Mouse (Mus musculus): ENCODE results near the gene Xiap. TPM values are rescaled to one million over a fixed set of nuclear protein-coding genes. Genes with fewer than 3 reads are reported as not detected.
"Not testable (repeated sequence)": the region's sequence is repeated elsewhere in the genome, so short reads cannot be mapped to it uniquely, and the experiment has no call there.

The Xiap gene
- polyA plus RNA-seq (2014; fragmentation: Nextera tagmentation; extraction: Ambion mirVana) = 13.1 and 16.7 TPM in 2 replicates

DNA sequence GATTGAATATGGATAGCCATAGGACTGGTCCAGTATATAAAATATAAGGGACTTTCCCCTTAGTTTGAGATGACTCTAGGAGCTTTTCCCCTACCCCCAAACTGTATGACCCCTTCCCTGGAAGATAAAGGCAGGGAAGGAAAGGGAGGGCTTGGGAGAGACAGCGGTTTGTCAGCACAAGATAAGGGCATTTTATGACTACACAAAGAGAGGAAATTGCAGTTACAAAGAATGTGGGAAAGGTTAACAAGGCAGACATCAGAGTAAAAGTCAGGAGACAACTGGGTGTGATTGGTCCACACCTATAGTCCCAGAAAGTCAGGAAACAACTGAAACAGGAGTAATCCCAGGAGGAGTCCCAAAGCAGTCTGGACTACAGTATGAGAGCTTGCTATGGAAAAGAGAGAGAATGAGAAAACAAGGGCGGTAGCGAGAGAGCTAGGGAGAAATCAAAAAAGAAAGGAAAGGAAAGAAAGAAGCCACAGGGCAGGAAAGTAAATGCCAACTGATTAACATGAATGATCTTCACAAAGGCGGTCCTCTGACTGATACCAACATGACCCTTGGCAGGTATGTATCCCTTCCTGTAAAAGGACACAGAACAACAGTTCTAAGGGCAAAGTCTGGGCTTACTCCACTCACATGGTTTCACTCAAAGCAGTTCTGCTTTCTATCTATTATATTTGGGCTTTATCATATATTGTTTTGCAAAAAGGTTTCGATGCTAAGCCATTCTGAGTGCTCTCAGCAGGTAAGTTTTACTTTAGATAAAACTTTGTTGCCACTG lies at the start of gene Xiap:
Xiap (plus strand) TSS at position 398 of the 787 bp plus-strand sequence.
- H3K27me3 ChIP-seq (ENCODE audit: control insufficient read depth, insufficient read depth, low read length) = no peaks in the 10 kb centered on the region
- no peaks in the 10 kb centered on the region for H3K36me3 ChIP-seq (replicated peaks; ENCODE audit: control insufficient read depth, insufficient read depth, low read depth, low read length)
- ATAC-seq (replicated peaks; ENCODE audit: insufficient number of reproducible peaks, low FRiP score, low TSS enrichment, low read depth) (no peak), DNase-seq (ENCODE audit: low spot score) (no peak)
- no peak within 1 kb of the TSS for H3K27ac ChIP-seq (replicated peaks; ENCODE audit: low read depth, low read length)
- H3K9ac ChIP-seq (replicated peaks; ENCODE audit: low read length) = no peak within 1 kb of the TSS
- H3K4me1 ChIP-seq (ENCODE audit: control insufficient read depth, insufficient read depth, low read length) = no peaks in the 10 kb centered on the region
- WGBS = 76% methylated on average over 5 of the region's 5 CpGs
- no peak within 1 kb of the TSS for H3K4me2 ChIP-seq (ENCODE audit: low read depth, low read length)
- no peaks in the 10 kb centered on the region for H3K9me3 ChIP-seq (replicated peaks; ENCODE audit: control insufficient read depth, low read length)
- H3K4me3 ChIP-seq (ENCODE audit: low read depth, low read length) = no peak within 1 kb of the TSS

DNA sequence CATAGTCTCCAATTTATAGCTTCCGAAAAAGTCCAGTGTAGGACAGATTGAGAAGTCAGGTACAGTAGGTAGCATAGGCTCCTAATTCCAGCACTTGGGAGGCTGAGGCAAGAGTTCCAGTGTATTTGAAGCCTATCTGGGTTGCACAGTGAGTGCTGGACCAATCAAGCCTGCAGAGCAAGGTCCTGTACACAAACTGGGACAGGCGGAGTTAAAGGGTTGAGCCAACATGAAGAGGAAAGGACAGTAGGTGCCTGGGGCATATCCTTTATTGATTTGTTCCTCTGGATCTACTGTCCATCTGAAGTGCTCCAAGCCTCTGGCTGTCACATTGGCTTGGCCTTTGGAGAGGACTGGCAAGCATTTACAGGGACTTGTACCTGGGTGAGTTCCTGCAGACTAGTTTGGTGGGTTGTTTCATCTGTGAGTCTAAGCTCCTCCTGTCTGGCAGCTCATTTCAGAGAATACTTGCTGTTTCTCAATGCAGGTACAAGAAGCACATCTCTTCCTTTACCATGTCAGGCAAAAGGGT lies 46.7 kb upstream of the Xiap start:
- Histone ChIP-seq H3K36me3 (replicated peaks; ENCODE audit: control insufficient read depth, insufficient read depth, low read depth, low read length) (no peaks in the 10 kb centered on the region), H3K4me2 (ENCODE audit: low read depth, low read length) (no peak overlapping the region), H3K4me3 (ENCODE audit: low read depth, low read length) (no peak overlapping the region), H3K4me1 (ENCODE audit: control insufficient read depth, insufficient read depth, low read length) (no peaks in the 10 kb centered on the region), H3K9me3 (replicated peaks; ENCODE audit: control insufficient read depth, low read length) (no peaks in the 10 kb centered on the region), H3K9ac (replicated peaks; ENCODE audit: low read length) (no peak overlapping the region), H3K27ac (replicated peaks; ENCODE audit: low read depth, low read length) (no peak overlapping the region), H3K27me3 (ENCODE audit: control insufficient read depth, insufficient read depth, low read length) (no peaks in the 10 kb centered on the region)
- no peak for DNase-seq (ENCODE audit: low spot score)
- WGBS = 86% methylated on average over 2 of the region's 2 CpGs
- no peak for ATAC-seq (replicated peaks; ENCODE audit: insufficient number of reproducible peaks, low FRiP score, low TSS enrichment, low read depth)

GRCm38 (mm10) chrX:42013776-42014175 lies 45.7 kb upstream of the Xiap start:
- Histone ChIP-seq H3K4me3 (ENCODE audit: low read depth, low read length) (no peak overlapping the region), H3K9me3 (replicated peaks; ENCODE audit: control insufficient read depth, low read length) (no peaks in the 10 kb centered on the region), H3K36me3 (replicated peaks; ENCODE audit: control insufficient read depth, insufficient read depth, low read depth, low read length) (no peaks in the 10 kb centered on the region), H3K27me3 (ENCODE audit: control insufficient read depth, insufficient read depth, low read length) (no peaks in the 10 kb centered on the region), H3K4me1 (ENCODE audit: control insufficient read depth, insufficient read depth, low read length) (no peaks in the 10 kb centered on the region), H3K4me2 (ENCODE audit: low read depth, low read length) (no peak overlapping the region), H3K9ac (replicated peaks; ENCODE audit: low read length) (no peak overlapping the region), H3K27ac (replicated peaks; ENCODE audit: low read depth, low read length) (no peak overlapping the region)
- no peak for ATAC-seq (replicated peaks; ENCODE audit: insufficient number of reproducible peaks, low FRiP score, low TSS enrichment, low read depth)
- DNase-seq (ENCODE audit: low spot score) = no peak
- 63% methylated on average over 3 of the region's 3 CpGs for WGBS

DNA sequence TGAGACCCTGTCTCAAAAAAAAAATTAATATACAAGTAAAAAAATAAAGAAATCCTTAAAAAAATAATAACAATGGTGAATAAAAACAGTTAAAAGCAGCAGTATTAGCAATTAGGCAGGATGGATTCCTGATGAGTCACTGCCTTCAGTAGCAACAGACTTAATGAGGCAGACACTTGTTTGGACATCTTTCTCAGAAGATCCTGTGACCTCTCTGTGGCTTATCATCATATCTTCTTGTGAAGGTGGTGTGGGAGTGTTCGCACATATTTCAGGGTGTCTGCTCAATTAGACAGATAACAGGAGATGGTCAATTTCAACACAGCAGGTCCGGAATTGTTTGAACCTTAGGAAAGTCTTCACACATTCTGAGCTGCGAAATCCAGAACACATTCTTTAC lies 45.0 kb upstream of the Xiap start:
- ATAC-seq (replicated peaks; ENCODE audit: insufficient number of reproducible peaks, low FRiP score, low TSS enrichment, low read depth) = no peak
- 87% methylated on average over 3 of the region's 3 CpGs for WGBS
- H3K9ac ChIP-seq (replicated peaks; ENCODE audit: low read length) = no peak overlapping the region
- no peak overlapping the region for H3K4me3 ChIP-seq (ENCODE audit: low read depth, low read length)
- H3K4me1 ChIP-seq (ENCODE audit: control insufficient read depth, insufficient read depth, low read length) = no peaks in the 10 kb centered on the region
- no peaks in the 10 kb centered on the region for H3K27me3 ChIP-seq (ENCODE audit: control insufficient read depth, insufficient read depth, low read length)
- no peak overlapping the region for H3K27ac ChIP-seq (replicated peaks; ENCODE audit: low read depth, low read length)
- no peaks in the 10 kb centered on the region for H3K9me3 ChIP-seq (replicated peaks; ENCODE audit: control insufficient read depth, low read length)
- H3K4me2 ChIP-seq (ENCODE audit: low read depth, low read length) = no peak overlapping the region
- no peaks in the 10 kb centered on the region for H3K36me3 ChIP-seq (replicated peaks; ENCODE audit: control insufficient read depth, insufficient read depth, low read depth, low read length)
- no peak for DNase-seq (ENCODE audit: low spot score)

GRCm38 (mm10) chrX:42018030-42018429 lies 41.4 kb upstream of the Xiap start:
- Histone ChIP-seq H3K27me3 (ENCODE audit: control insufficient read depth, insufficient read depth, low read length) (no peaks in the 10 kb centered on the region), H3K4me1 (ENCODE audit: control insufficient read depth, insufficient read depth, low read length) (no peaks in the 10 kb centered on the region), H3K9ac (replicated peaks; ENCODE audit: low read length) (no peak overlapping the region), H3K4me3 (ENCODE audit: low read depth, low read length) (no peak overlapping the region), H3K36me3 (replicated peaks; ENCODE audit: control insufficient read depth, insufficient read depth, low read depth, low read length) (no peaks in the 10 kb centered on the region), H3K9me3 (replicated peaks; ENCODE audit: control insufficient read depth, low read length) (no peaks in the 10 kb centered on the region), H3K27ac (replicated peaks; ENCODE audit: low read depth, low read length) (no peak overlapping the region), H3K4me2 (ENCODE audit: low read depth, low read length) (no peak overlapping the region)
- DNase-seq (ENCODE audit: low spot score) (peak; percentile 1), ATAC-seq (replicated peaks; ENCODE audit: insufficient number of reproducible peaks, low FRiP score, low TSS enrichment, low read depth) (no peak)
- 69% methylated on average over 1 of the region's 1 CpGs for WGBS

DNA sequence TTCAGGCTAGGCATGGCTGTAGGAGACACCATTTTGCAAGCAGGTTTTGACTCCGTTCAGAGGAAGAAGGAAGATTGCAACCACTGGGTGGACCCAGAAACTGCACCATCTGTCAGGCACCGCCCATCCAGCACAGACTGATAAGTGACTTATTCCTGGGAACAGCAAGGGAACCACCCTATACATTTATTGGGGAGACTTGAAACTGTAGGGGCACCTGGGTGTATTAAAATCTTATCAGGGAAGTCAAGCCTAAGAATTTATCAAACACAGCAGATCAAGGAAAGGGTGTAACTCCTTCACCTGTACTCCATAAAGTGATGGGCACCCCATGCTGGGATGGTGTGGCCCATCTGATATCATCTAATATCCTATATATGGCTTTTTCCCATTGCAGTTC lies 40.0 kb upstream of the Xiap start:
- H3K27me3 ChIP-seq (ENCODE audit: control insufficient read depth, insufficient read depth, low read length) = no peaks in the 10 kb centered on the region
- H3K4me2 ChIP-seq (ENCODE audit: low read depth, low read length) = no peak overlapping the region
- no peaks in the 10 kb centered on the region for H3K4me1 ChIP-seq (ENCODE audit: control insufficient read depth, insufficient read depth, low read length)
- ATAC-seq (replicated peaks; ENCODE audit: insufficient number of reproducible peaks, low FRiP score, low TSS enrichment, low read depth) (no peak), DNase-seq (ENCODE audit: low spot score) (no peak)
- H3K27ac ChIP-seq (replicated peaks; ENCODE audit: low read depth, low read length) = no peak overlapping the region
- no peaks in the 10 kb centered on the region for H3K9me3 ChIP-seq (replicated peaks; ENCODE audit: control insufficient read depth, low read length)
- H3K36me3 ChIP-seq (replicated peaks; ENCODE audit: control insufficient read depth, insufficient read depth, low read depth, low read length) = no peaks in the 10 kb centered on the region
- no peak overlapping the region for H3K9ac ChIP-seq (replicated peaks; ENCODE audit: low read length)
- no peak overlapping the region for H3K4me3 ChIP-seq (ENCODE audit: low read depth, low read length)
- WGBS = 60% methylated on average over 2 of the region's 2 CpGs

DNA sequence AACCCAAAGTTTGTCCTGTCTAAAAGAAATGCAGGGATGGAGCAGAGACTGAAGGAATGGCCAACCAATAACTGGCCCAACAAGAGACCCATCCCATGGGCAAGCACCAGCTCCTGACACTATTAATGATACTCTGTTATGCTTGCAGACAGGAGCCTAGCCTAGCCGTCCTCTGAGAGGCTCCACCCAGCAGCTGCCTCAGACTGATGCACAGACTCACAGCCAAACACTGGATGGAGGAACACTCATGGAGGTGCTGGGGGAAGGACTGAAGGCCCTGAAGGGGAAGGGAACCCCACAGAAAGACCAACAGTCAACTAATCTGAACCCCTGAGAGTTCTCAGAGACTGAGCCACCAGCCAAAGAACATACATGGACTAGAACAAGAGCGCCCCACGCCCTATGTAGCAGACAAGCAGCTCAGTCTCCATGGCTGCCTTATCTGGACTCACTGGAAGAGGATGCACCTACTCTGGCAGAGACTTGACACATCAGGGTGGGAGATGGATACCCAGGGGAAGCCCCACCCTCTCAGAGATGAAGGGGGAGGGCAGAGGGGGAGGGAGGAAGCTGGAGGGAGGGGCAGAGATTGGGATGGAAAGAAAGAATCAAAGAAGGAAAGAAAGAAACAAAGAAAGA lies 33.6 kb upstream of the Xiap start:
- H3K27me3 ChIP-seq (ENCODE audit: control insufficient read depth, insufficient read depth, low read length); DNase-seq (ENCODE audit: low spot score); H3K4me2 ChIP-seq (ENCODE audit: low read depth, low read length); H3K9me3 ChIP-seq (replicated peaks; ENCODE audit: control insufficient read depth, low read length); H3K9ac ChIP-seq (replicated peaks; ENCODE audit: low read length); H3K36me3 ChIP-seq (replicated peaks; ENCODE audit: control insufficient read depth, insufficient read depth, low read depth, low read length); ATAC-seq (replicated peaks; ENCODE audit: insufficient number of reproducible peaks, low FRiP score, low TSS enrichment, low read depth); H3K4me1 ChIP-seq (ENCODE audit: control insufficient read depth, insufficient read depth, low read length); H3K4me3 ChIP-seq (ENCODE audit: low read depth, low read length); H3K27ac ChIP-seq (replicated peaks; ENCODE audit: low read depth, low read length): not testable (repeated sequence)
- 100% methylated on average over 2 of the region's 3 CpGs for WGBS

GRCm38 (mm10) chrX:42026981-42027380 lies 32.5 kb upstream of the Xiap start:
- not testable (repeated sequence) for ATAC-seq (replicated peaks; ENCODE audit: insufficient number of reproducible peaks, low FRiP score, low TSS enrichment, low read depth); H3K4me1 ChIP-seq (ENCODE audit: control insufficient read depth, insufficient read depth, low read length); H3K27ac ChIP-seq (replicated peaks; ENCODE audit: low read depth, low read length); H3K4me2 ChIP-seq (ENCODE audit: low read depth, low read length); DNase-seq (ENCODE audit: low spot score); H3K9ac ChIP-seq (replicated peaks; ENCODE audit: low read length); H3K4me3 ChIP-seq (ENCODE audit: low read depth, low read length); H3K9me3 ChIP-seq (replicated peaks; ENCODE audit: control insufficient read depth, low read length); H3K36me3 ChIP-seq (replicated peaks; ENCODE audit: control insufficient read depth, insufficient read depth, low read depth, low read length); H3K27me3 ChIP-seq (ENCODE audit: control insufficient read depth, insufficient read depth, low read length)
- 68% methylated on average over 2 of the region's 2 CpGs for WGBS
